Mouse (Mus musculus) layer of hippocampus, postnatal 36 days (tissue): ENCODE measurements around the gene Agfg2. TPM values are rescaled to one million over a fixed set of nuclear protein-coding genes. Genes with fewer than 3 reads are reported as not detected.
"Not testable (repeated sequence)": the region's sequence is repeated elsewhere in the genome, so short reads cannot be mapped to it uniquely, and the experiment has no call there.

Experiments
- DNase-seq, 2 experiments: peaks; one replicate each; pipeline ENCODE4 v3.0.0; 2022
- total RNA-seq, 2 experiments: library from RNA; stranded (reverse); gene quantifications; 2 replicates each; pipeline ENCODE4 v1.2.3; 2021

Agfg2 gene
- 10 to 100 TPM; 57.7 to 61.1 TPM for total RNA-seq

DNA sequence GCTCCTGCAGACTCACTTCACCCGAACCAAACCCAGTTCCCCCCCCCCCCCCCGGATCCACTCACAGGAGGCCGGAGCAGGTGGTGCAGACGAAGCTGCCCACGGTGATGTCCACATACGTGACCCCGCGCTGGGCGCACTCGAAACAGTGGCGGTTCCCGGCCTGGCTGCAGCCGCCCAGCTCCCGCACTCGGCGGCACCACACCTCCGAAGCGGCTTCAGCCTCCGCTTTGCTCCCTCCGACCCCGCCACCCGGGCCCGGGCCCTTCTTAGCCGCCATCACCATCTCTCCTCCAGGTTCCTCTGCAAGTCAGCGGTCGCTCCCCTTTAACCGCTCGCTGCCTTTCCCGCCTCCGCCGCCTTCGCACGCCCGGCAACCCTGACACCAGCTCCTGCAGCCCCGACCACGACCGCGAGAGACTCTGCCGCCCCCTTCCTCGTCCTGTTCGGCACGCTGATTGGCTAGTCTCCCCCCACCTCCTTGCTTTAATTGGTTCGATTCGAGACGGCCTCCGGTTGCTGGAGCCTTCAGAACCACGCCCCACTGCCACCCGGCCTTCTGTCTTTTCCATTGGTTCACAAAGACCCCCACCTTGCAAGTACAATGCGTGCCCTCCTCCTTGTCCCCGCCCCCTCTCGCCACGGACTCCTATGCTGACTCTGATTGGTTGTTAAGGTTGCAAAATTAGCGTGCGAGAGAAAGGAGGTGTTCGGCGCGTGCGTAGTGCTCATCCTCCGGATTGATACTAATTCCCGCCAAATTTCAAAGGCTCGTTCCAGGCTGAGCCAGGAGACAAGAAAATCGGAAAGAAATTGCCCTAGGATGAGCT is at the start of gene Agfg2:
Gene Agfg2 (minus strand): TSS at position 433 of the 830 bp plus-strand sequence.
- DNase-seq, result peak; percentile 99

GRCm38 (mm10) chr5:137733638-137734288 is 49.2 kb upstream of the Agfg2 start:
- no peak for DNase-seq

- no peak for DNase-seq
Measured at GRCm38 (mm10) chr5:137726767-137727166, 42.2 kb upstream of the Agfg2 start.

DNA sequence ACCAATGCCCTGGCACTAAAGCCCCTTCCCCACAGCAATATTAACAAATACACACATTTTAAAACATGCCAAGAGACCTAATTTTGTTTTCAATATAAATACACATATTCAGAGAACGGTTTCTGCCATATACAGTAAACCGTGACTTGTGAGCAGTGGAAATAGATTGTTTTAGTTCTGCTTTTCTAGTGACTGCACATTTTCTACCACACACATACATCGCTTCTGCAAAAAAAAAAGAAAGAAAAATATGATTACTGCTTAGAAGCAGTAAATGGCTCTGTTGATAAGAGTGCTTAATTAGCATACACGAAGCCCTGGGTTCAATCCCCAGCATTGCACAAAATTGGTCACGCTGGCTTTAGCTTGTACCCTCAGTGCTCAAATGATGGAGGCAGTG is 39.3 kb upstream of the Agfg2 start:
- no peak for DNase-seq

GRCm38 (mm10) chr5:137720558-137721164 is 36.1 kb upstream of the Agfg2 start:
- DNase-seq, result not testable (repeated sequence)

- DNase-seq, result no peak
Measured at GRCm38 (mm10) chr5:137719088-137719487, 34.6 kb upstream of the Agfg2 start.

DNA sequence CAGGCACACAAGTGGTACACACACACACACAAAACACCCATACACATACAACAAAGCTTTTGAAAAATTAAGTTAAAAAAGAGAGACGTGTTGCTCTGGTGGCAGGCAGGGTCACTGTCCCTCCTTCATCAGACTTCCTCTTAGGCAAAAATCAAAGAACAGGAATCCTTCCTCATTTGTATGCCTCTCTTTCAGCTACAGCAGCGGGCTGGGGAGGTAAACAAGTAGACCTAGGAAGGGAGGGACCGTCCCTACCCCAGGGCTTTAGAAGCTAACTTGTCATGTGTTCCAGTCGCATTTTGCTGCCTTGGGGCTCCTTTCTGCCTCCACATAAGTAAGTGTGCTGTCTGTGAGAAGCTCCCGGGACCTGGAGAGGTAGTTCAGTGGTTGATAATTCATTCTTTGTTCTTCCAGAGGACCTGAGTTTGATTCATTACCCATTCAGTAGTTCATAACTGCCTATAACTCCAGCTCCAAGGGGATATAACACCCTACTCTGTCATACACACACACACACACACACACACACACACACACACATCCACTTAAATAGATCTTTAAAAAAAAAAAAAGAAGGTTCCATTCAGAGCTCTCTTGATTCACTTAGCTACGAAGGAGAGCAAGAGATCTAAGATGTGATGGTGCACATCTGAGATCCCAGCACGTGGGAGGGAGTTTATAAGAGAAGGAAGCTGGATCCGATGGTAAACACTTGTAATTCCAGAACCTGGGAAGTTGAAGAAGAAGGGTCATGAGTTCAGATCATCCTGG is 33.7 kb upstream of the Agfg2 start:
- DNase-seq, result no peak

GRCm38 (mm10) chr5:137715685-137716084 is 31.2 kb upstream of the Agfg2 start:
- DNase-seq, result no peak

GRCm38 (mm10) chr5:137713454-137713853 is 28.9 kb upstream of the Agfg2 start:
- no peak for DNase-seq

GRCm38 (mm10) chr5:137706913-137707633 is 22.5 kb upstream of the Agfg2 start:
- DNase-seq, result peak in 1 of 2 experiments; percentile 21

DNA sequence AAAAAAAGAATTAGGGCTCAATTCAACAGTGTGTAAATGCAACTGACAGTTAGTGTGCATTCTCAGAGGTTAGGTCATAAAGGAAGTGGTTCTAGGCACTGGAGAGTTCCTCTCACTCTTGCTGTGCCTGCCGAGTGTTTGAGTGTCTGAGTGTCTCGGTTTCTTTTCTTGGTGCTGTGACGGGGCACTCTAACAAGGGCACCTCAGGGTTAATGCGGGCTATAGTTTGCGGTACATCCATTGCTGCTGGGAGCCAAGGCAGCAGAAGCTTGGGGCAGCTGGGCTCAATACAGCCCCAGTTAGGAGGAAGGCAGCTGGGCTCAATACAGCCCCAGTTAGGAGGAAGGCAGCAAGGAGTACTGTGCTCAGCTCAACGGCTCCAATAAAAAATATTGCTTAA is 20.7 kb upstream of the Agfg2 start:
- DNase-seq, result no peak

DNA sequence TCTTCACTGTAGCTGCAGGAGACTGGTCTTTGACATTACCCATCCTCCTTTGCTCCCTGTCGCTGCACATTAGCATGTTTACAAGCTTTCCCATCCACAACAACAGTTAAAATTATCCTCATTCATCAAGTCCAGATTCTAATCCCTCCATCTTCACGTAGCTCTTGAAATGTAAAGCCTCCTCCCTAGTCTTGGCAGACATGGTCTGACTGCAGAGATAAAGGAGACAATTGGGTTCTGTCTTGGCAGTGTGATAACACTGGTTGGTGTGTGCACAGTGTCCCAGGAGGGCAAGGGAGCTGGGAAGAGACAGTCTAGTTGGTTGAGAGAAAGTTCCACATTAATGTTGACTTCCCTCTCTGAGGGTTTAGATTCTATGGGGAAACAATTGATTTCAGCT is 15.3 kb upstream of the Agfg2 start:
- DNase-seq, result no peak

GRCm38 (mm10) chr5:137699080-137699479 is 14.6 kb upstream of the Agfg2 start:
- no peak for DNase-seq

DNA sequence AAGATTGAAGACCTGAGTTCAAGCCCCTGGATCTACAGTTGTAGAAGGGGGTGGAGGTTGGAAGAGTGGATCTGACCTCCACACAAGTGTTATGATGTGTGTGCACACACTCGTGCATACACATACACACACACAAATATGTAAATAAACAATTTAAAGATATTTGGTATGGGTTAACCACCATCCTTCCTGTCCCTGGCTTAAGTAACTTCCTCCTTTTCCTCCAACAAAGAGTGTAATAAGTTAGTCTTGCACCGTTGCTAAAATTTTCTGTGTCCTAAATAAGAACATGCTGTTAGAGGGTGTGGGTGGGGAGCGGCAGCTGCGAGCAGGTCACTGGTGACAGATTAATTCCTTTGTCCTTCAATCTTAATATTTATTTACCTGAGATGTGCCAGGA is 11.4 kb upstream of the Agfg2 start:
- no peak for DNase-seq

- no peak for DNase-seq
Measured at GRCm38 (mm10) chr5:137694796-137695195, 10.3 kb upstream of the Agfg2 start.

- DNase-seq, result no peak
Measured at GRCm38 (mm10) chr5:137691881-137692280, 7.4 kb upstream of the Agfg2 start.

GRCm38 (mm10) chr5:137690531-137690930 is 6.0 kb upstream of the Agfg2 start:
- no peak for DNase-seq

GRCm38 (mm10) chr5:137689974-137690373 is 5.4 kb upstream of the Agfg2 start:
- no peak for DNase-seq

DNA sequence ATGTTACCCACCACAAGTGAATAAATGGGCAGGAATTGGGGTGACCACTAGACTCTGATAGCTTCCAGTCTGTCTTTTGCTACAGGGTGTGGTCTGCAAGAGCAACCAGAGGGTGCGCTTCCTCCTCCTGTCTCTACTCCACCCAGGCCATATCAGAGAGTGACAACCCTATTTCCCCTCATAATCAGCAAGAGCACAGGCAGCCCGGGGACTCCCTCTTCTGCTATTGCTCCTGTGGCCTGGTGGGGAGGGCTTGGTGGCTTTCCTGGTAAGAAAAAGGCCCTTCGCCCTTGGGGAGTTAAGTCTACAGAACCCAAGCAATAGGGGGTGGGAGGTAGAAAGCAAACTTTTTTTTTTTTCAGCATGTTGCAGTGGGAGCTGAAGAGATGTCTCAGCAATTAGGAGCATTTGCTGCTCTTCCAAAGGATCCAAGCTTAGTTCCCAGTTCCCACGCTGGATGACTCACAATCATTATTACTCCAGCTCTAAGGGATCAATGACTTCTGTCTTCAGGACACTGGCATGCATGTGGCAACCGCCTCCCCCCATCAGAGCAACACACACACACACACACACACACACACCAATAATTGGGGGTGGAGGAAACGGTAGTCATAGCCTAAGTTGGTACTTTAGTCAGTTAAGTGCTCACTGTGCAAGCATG is 1.7 kb upstream of the Agfg2 start:
- no peak for DNase-seq

- DNase-seq, result no peak
Measured at GRCm38 (mm10) chr5:137685653-137686052, 1.1 kb upstream of the Agfg2 start.
